Mouse (Mus musculus) CH12.LX (cell line): ENCODE measurements around the gene Nipbl.

ENCODE experiments used
- CTCF ChIP-seq, 2 experiments: IDR thresholded peaks in 1 of 2; conservative IDR thresholded peaks in 1 of 2; 2 replicates each; pipeline ENCODE4 v1.5.1; 2011 to 2012; ENCODE audit warnings: low read depth in 2 of 2, low read length in 2 of 2, improper control_type of control experiment in 1 of 2, inconsistent platforms in 1 of 2, mild to moderate bottlenecking in 1 of 2, moderate library complexity in 1 of 2
- ELF1 ChIP-seq: IDR thresholded peaks from 2 replicates; pipeline ENCODE4 v1.6.1; 2014; ENCODE audit warnings: low read depth, mild to moderate bottlenecking, inconsistent platforms, low read length, improper control_type of control experiment
- EP300 ChIP-seq: IDR thresholded peaks from 2 replicates; pipeline ENCODE4 v1.6.1; 2011; ENCODE audit warnings: low read length, improper control_type of control experiment
- HCFC1 ChIP-seq: IDR thresholded peaks from 2 replicates; pipeline ENCODE4 v1.6.1; 2012; ENCODE audit warnings: low read depth, mild to moderate bottlenecking, inconsistent platforms, low read length, improper control_type of control experiment
- NRF1 ChIP-seq: IDR thresholded peaks from 2 replicates; pipeline ENCODE4 v1.6.1; 2014; ENCODE audit warnings: low read depth, mild to moderate bottlenecking, inconsistent platforms, low read length, improper control_type of control experiment, moderate library complexity
- SMC3 ChIP-seq: IDR thresholded peaks from 2 replicates; pipeline ENCODE4 v1.6.1; 2011; ENCODE audit warnings: low read depth, low read length, improper control_type of control experiment
- TCF12 ChIP-seq: IDR thresholded peaks from 2 replicates; pipeline ENCODE4 v1.6.1; 2014; ENCODE audit warnings: low read depth, mild to moderate bottlenecking, inconsistent platforms, low read length, improper control_type of control experiment
- UBTF ChIP-seq: IDR thresholded peaks from 2 replicates; pipeline ENCODE4 v1.6.1; 2012; ENCODE audit warnings: low read depth, mild to moderate bottlenecking, inconsistent platforms, low read length, improper control_type of control experiment, moderate library complexity
- ZKSCAN1 ChIP-seq: IDR thresholded peaks from 2 replicates; pipeline ENCODE4 v1.6.1; 2012; ENCODE audit warnings: low read depth, inconsistent platforms, low read length, improper control_type of control experiment, borderline replicate concordance
- ZMIZ1 ChIP-seq: IDR thresholded peaks from 2 replicates; pipeline ENCODE4 v1.6.1; 2012; ENCODE audit warnings: low read depth, mild to moderate bottlenecking, inconsistent platforms, low read length, improper control_type of control experiment
- ZNF384 ChIP-seq: IDR thresholded peaks from 2 replicates; pipeline ENCODE4 v1.6.1; 2012; ENCODE audit warnings: low read depth, low read length, improper control_type of control experiment, inconsistent platforms

DNA sequence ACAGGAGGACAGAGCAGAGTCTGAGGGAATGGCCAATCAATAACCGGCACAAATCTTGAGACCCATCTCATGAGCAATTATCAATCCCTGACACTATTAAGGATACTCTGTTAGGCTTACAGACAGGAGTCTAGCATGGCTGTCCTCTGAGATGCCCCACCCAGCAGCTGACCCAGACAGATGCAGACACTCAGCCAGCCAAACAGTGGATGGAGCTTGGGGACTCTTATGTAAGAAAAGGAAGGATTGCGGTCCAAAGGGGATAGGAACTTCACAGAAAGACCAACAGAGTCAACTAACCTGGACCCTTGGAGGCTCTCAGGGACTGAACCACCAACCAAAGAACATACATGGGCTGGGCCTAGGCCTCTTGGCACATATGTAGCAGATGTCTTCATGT, 42.7 kb downstream of the Nipbl start:
- TF ChIP-seq ZNF384 (no peak), CTCF (conservative IDR thresholded peaks at IDR 0.05 in 1 of 2, IDR thresholded peaks at IDR 0.05 in 1 of 2; ENCODE audit: low read depth in 2 of 2, low read length in 2 of 2) (no peak), SMC3 (no peak), UBTF (no peak), HCFC1 (no peak), TCF12 (no peak), EP300 (no peak), ELF1 (no peak), NRF1 (no peak), ZKSCAN1 (no peak), ZMIZ1 (no peak)
